Mouse (Mus musculus) stomach, embryonic 15.5 days (tissue): ENCODE measurements around the gene Nrd1. TPM values are rescaled to one million over a fixed set of nuclear protein-coding genes. Genes with fewer than 3 reads are reported as not detected.

Source experiments
- ATAC-seq: fragments of 200-750 bp; cut with Nextera tagmentation; 2 replicates; pipeline ENCODE4 v1.8.0; 2017; ENCODE audit warnings: low read depth, moderate number of reproducible peaks, moderate TSS enrichment; ENCODE audit not compliant: insufficient read depth, low FRiP score
- H3K27ac ChIP-seq: fragments of 300-500 bp; sonication (generic); 2 replicates; pipeline ENCODE4 v1.5.1; 2015; ENCODE audit warnings: mild to moderate bottlenecking, inconsistent platforms
- H3K27me3 ChIP-seq: fragments of 300-500 bp; sonication (generic); replicated peaks from 2 replicates; pipeline ENCODE4 v1.6.1; 2015; ENCODE audit warnings: inconsistent platforms
- H3K36me3 ChIP-seq: fragments of 300-500 bp; sonication (generic); 2 replicates; pipeline ENCODE4 v1.6.1; 2015; ENCODE audit warnings: inconsistent platforms
- H3K4me1 ChIP-seq: fragments of 300-500 bp; sonication (generic); 2 replicates; pipeline ENCODE4 v1.6.1; 2015; ENCODE audit warnings: inconsistent platforms
- H3K4me2 ChIP-seq: fragments of 300-500 bp; sonication (generic); 2 replicates; pipeline ENCODE4 v1.6.1; 2015; ENCODE audit warnings: mild to moderate bottlenecking, inconsistent platforms
- H3K4me3 ChIP-seq: fragments of 300-500 bp; sonication (generic); replicated peaks from 2 replicates; pipeline ENCODE4 v1.5.1; 2015; ENCODE audit warnings: inconsistent platforms
- H3K9ac ChIP-seq: fragments of 300-500 bp; sonication (generic); 2 replicates; pipeline ENCODE4 v1.6.1; 2015; ENCODE audit warnings: inconsistent platforms
- H3K9me3 ChIP-seq: fragments of 300-500 bp; sonication (generic); 2 replicates; pipeline ENCODE4 v1.6.1; 2016; ENCODE audit warnings: inconsistent platforms
- WGBS: fragments of 180-500 bp; shearing (Covaris S2); methylation state at CpG from one replicate; pipeline ENCODE4 v1.1.7; 2015; 5-methylcytosine and 5-hydroxymethylcytosine counted together
- polyA plus RNA-seq: library from polyadenylated mRNA; unstranded; fragments of >200 nt; fragmentation: Nextera tagmentation; extraction: Ambion mirVana; gene quantifications from 2 replicates; pipeline ENCODE4 v1.2.1, GENCODE M21; 2015

The Nrd1 gene
- polyA plus RNA-seq, 1 experiment from 2014 or later = 59.9 TPM

GRCm38 (mm10) chr4:109030266-109030665 lies 29.8 kb downstream of the Nrd1 start:
- Histone ChIP-seq H3K9ac (no peak overlapping the region), H3K36me3 (peaks cover 14% of the 10 kb centered on the region), H3K4me1 (no peaks in the 10 kb centered on the region), H3K27me3 (no peaks in the 10 kb centered on the region), H3K27ac (no peak overlapping the region), H3K9me3 (no peaks in the 10 kb centered on the region), H3K4me2 (no peak overlapping the region), H3K4me3 (no peak overlapping the region)
- no peak for ATAC-seq
- WGBS = 89% methylated on average over 2 of the region's 2 CpGs

GRCm38 (mm10) chr4:109036327-109036726 lies 35.9 kb downstream of the Nrd1 start:
- Histone ChIP-seq H3K27ac (no peak overlapping the region), H3K27me3 (no peaks in the 10 kb centered on the region)

GRCm38 (mm10) chr4:109042739-109043138 lies 42.3 kb downstream of the Nrd1 start:
- no peak overlapping the region for H3K27ac ChIP-seq
- peaks cover 47% of the 10 kb centered on the region for H3K36me3 ChIP-seq
- 80% methylated on average over 4 of the region's 4 CpGs for WGBS
- H3K4me2 ChIP-seq = no peak overlapping the region
- H3K9ac ChIP-seq = no peak overlapping the region
- H3K4me1 ChIP-seq = no peaks in the 10 kb centered on the region
- no peak overlapping the region for H3K4me3 ChIP-seq
- no peaks in the 10 kb centered on the region for H3K27me3 ChIP-seq
- no peaks in the 10 kb centered on the region for H3K9me3 ChIP-seq
- ATAC-seq = no peak

More at GRCm38 (mm10) chr4:109036327-109036726, 35.9 kb downstream of the Nrd1 start:
- H3K9me3 ChIP-seq = no peaks in the 10 kb centered on the region
- H3K4me3 ChIP-seq = no peak overlapping the region
- no peaks in the 10 kb centered on the region for H3K4me1 ChIP-seq
- no peak overlapping the region for H3K4me2 ChIP-seq
- no peak for ATAC-seq
- H3K36me3 ChIP-seq = peaks cover 17% of the 10 kb centered on the region
- H3K9ac ChIP-seq = no peak overlapping the region

GRCm38 (mm10) chr4:109043294-109043693 lies 42.8 kb downstream of the Nrd1 start:
- Histone ChIP-seq H3K27me3 (no peaks in the 10 kb centered on the region), H3K36me3 (peaks cover 48% of the 10 kb centered on the region), H3K9me3 (no peaks in the 10 kb centered on the region), H3K27ac (no peak overlapping the region), H3K9ac (no peak overlapping the region), H3K4me3 (no peak overlapping the region), H3K4me2 (no peak overlapping the region), H3K4me1 (no peaks in the 10 kb centered on the region)
- ATAC-seq = no peak
- WGBS = 61% methylated on average over 5 of the region's 5 CpGs

GRCm38 (mm10) chr4:109043756-109044155 lies 43.3 kb downstream of the Nrd1 start:
- no peak for ATAC-seq
- Histone ChIP-seq H3K9me3 (no peaks in the 10 kb centered on the region), H3K4me1 (no peaks in the 10 kb centered on the region), H3K27ac (no peak overlapping the region), H3K27me3 (no peaks in the 10 kb centered on the region), H3K9ac (no peak overlapping the region), H3K36me3 (peaks cover 46% of the 10 kb centered on the region), H3K4me3 (no peak overlapping the region), H3K4me2 (no peak overlapping the region)
- 72% methylated on average over 5 of the region's 5 CpGs for WGBS

- no peaks in the 10 kb centered on the region for H3K4me1 ChIP-seq
- no peaks in the 10 kb centered on the region for H3K9me3 ChIP-seq
- no peaks in the 10 kb centered on the region for H3K27me3 ChIP-seq
- peaks cover 21% of the 10 kb centered on the region; the same call in 1 of the 2 replicates for H3K36me3 ChIP-seq
- H3K4me2 ChIP-seq = no peak overlapping the region
- WGBS = 61% methylated on average over 4 of the region's 4 CpGs
- H3K9ac ChIP-seq = no peak overlapping the region
- ATAC-seq = no peak
- H3K4me3 ChIP-seq = no peak overlapping the region
- H3K27ac ChIP-seq = no peak overlapping the region
Observed at GRCm38 (mm10) chr4:109048258-109048657, 47.8 kb downstream of the Nrd1 start.

- no peak overlapping the region for H3K9ac ChIP-seq
- no peaks in the 10 kb centered on the region for H3K27me3 ChIP-seq
- H3K27ac ChIP-seq = no peak overlapping the region
- no peak overlapping the region for H3K4me2 ChIP-seq
- H3K9me3 ChIP-seq = no peaks in the 10 kb centered on the region
- H3K4me3 ChIP-seq = no peak overlapping the region
- no peak; the same call in 1 of the 2 replicates for ATAC-seq
- no peaks in the 10 kb centered on the region for H3K4me1 ChIP-seq
- 11% methylated on average over 1 of the region's 1 CpGs for WGBS
- peaks cover 14% of the 10 kb centered on the region for H3K36me3 ChIP-seq
Observed at GRCm38 (mm10) chr4:109052282-109052681, 51.8 kb downstream of the Nrd1 start.

- no peak for ATAC-seq
- Histone ChIP-seq H3K9ac (no peak overlapping the region), H3K4me2 (no peak overlapping the region)
Observed at GRCm38 (mm10) chr4:109054003-109054402, 53.5 kb downstream of the Nrd1 start.

GRCm38 (mm10) chr4:109056351-109056750 lies 55.9 kb downstream of the Nrd1 start:
- Histone ChIP-seq H3K27ac (no peak overlapping the region), H3K9me3 (no peaks in the 10 kb centered on the region), H3K27me3 (no peaks in the 10 kb centered on the region), H3K36me3 (peaks cover 45% of the 10 kb centered on the region), H3K9ac (no peak overlapping the region), H3K4me1 (no peaks in the 10 kb centered on the region), H3K4me3 (no peak overlapping the region), H3K4me2 (no peak overlapping the region)
- 73% methylated on average over 7 of the region's 7 CpGs for WGBS
- ATAC-seq = no peak

More at GRCm38 (mm10) chr4:109054003-109054402, 53.5 kb downstream of the Nrd1 start:
- Histone ChIP-seq H3K36me3 (peaks cover 24% of the 10 kb centered on the region), H3K27me3 (no peaks in the 10 kb centered on the region), H3K4me3 (no peak overlapping the region), H3K9me3 (no peaks in the 10 kb centered on the region), H3K27ac (no peak overlapping the region), H3K4me1 (no peaks in the 10 kb centered on the region)
- 92% methylated on average over 9 of the region's 9 CpGs for WGBS

GRCm38 (mm10) chr4:109057640-109058039 lies 57.2 kb downstream of the Nrd1 start:
- Histone ChIP-seq H3K36me3 (peaks cover 54% of the 10 kb centered on the region), H3K27ac (no peak overlapping the region), H3K4me1 (no peaks in the 10 kb centered on the region), H3K27me3 (no peaks in the 10 kb centered on the region), H3K9me3 (no peaks in the 10 kb centered on the region), H3K4me2 (no peak overlapping the region), H3K9ac (no peak overlapping the region), H3K4me3 (no peak overlapping the region)
- ATAC-seq = no peak
- 93% methylated on average over 8 of the region's 8 CpGs for WGBS

GRCm38 (mm10) chr4:109059255-109059821 lies 58.9 kb downstream of the Nrd1 start:
- H3K9me3 ChIP-seq = no peaks in the 10 kb centered on the region
- peaks cover 62% of the 10 kb centered on the region for H3K36me3 ChIP-seq
- no peak overlapping the region for H3K4me3 ChIP-seq
- H3K4me1 ChIP-seq = no peaks in the 10 kb centered on the region
- H3K27ac ChIP-seq = no peak overlapping the region
- 79% methylated on average over 4 of the region's 4 CpGs for WGBS
- H3K9ac ChIP-seq = no peak overlapping the region
- H3K4me2 ChIP-seq = no peak overlapping the region
- H3K27me3 ChIP-seq = no peaks in the 10 kb centered on the region
- no peak for ATAC-seq

GRCm38 (mm10) chr4:109064941-109065340 lies 64.5 kb downstream of the Nrd1 start:
- 84% methylated on average over 6 of the region's 6 CpGs for WGBS
- H3K36me3 ChIP-seq = peaks cover 51% of the 10 kb centered on the region

GRCm38 (mm10) chr4:109065714-109066113 lies 65.3 kb downstream of the Nrd1 start:
- Histone ChIP-seq H3K9me3 (no peaks in the 10 kb centered on the region), H3K36me3 (peaks cover 48% of the 10 kb centered on the region)

More at GRCm38 (mm10) chr4:109064941-109065340, 64.5 kb downstream of the Nrd1 start:
- ATAC-seq = no peak
- Histone ChIP-seq H3K4me1 (no peaks in the 10 kb centered on the region), H3K4me2 (no peak overlapping the region), H3K27ac (no peak overlapping the region), H3K9ac (no peak overlapping the region), H3K9me3 (no peaks in the 10 kb centered on the region), H3K4me3 (no peak overlapping the region), H3K27me3 (no peaks in the 10 kb centered on the region)

More at GRCm38 (mm10) chr4:109065714-109066113, 65.3 kb downstream of the Nrd1 start:
- Histone ChIP-seq H3K4me2 (no peak overlapping the region), H3K4me3 (no peak overlapping the region), H3K27me3 (no peaks in the 10 kb centered on the region), H3K4me1 (no peaks in the 10 kb centered on the region), H3K27ac (no peak overlapping the region), H3K9ac (no peak overlapping the region)
- ATAC-seq = no peak
- 93% methylated on average over 5 of the region's 5 CpGs for WGBS
